Mouse (Mus musculus) embryonic facial prominence, embryonic 11.5 days (tissue): ENCODE data around the gene C330021F23Rik. TPM values are rescaled to one million over a fixed set of nuclear protein-coding genes. Genes with fewer than 3 reads are reported as not detected.

Experiments
- ATAC-seq: fragments of 200-750 bp; cut with Nextera tagmentation; replicated peaks from 2 replicates; pipeline ENCODE4 v1.8.0; 2017; ENCODE audit warnings: low read depth; ENCODE audit not compliant: insufficient number of reproducible peaks, low FRiP score, low TSS enrichment
- DNase-seq: peaks from one replicate; pipeline ENCODE4 v3.0.0-alpha.2; 2015; ENCODE audit warnings: low spot score
- H3K27ac ChIP-seq: fragments of 300-500 bp; sonication (generic); replicated peaks from 2 replicates; pipeline ENCODE4 v1.5.1; 2014; ENCODE audit warnings: mild to moderate bottlenecking, low read depth, low read length, control low read depth
- H3K27me3 ChIP-seq: fragments of 300-500 bp; sonication (generic); 2 replicates; pipeline ENCODE4 v1.6.1; 2014; ENCODE audit warnings: mild to moderate bottlenecking, low read length, moderate library complexity, mixed read lengths; ENCODE audit not compliant: control insufficient read depth, insufficient read depth
- H3K36me3 ChIP-seq: fragments of 300-500 bp; sonication (generic); replicated peaks from 2 replicates; pipeline ENCODE4 v1.6.1; 2014; ENCODE audit warnings: low read depth, mild to moderate bottlenecking, low read length, moderate library complexity, mixed read lengths; ENCODE audit not compliant: control insufficient read depth, insufficient read depth
- H3K4me1 ChIP-seq: fragments of 300-500 bp; sonication (generic); 2 replicates; pipeline ENCODE4 v1.6.1; 2014; ENCODE audit warnings: low read length, mixed read lengths; ENCODE audit not compliant: control insufficient read depth, insufficient read depth
- H3K4me2 ChIP-seq: fragments of 300-500 bp; sonication (generic); 2 replicates; pipeline ENCODE4 v1.6.1; 2014; ENCODE audit warnings: low read depth, mild to moderate bottlenecking, control low read depth, low read length, moderate library complexity
- H3K4me3 ChIP-seq: fragments of 300-500 bp; sonication (generic); 2 replicates; pipeline ENCODE4 v1.5.1; 2014; ENCODE audit warnings: low read depth, low read length, control low read depth
- H3K9ac ChIP-seq: fragments of 300-500 bp; sonication (generic); replicated peaks from 2 replicates; pipeline ENCODE4 v1.6.1; 2014; ENCODE audit warnings: mild to moderate bottlenecking, control low read depth, low read length
- H3K9me3 ChIP-seq: fragments of 300-500 bp; sonication (generic); replicated peaks from 2 replicates; pipeline ENCODE4 v1.6.1; 2016; ENCODE audit warnings: mild to moderate bottlenecking, low read length, inconsistent platforms, mixed read lengths; ENCODE audit not compliant: control insufficient read depth
- WGBS: fragments of 180-500 bp; shearing (Covaris S2); extraction: QIAGEN DNeasy Blood & Tissue Kit; methylation state at CpG from one replicate; pipeline ENCODE4 v1.1.7; 2014; 5-methylcytosine and 5-hydroxymethylcytosine counted together
- polyA plus RNA-seq: library from polyadenylated mRNA; unstranded; fragments of >200 nt; fragmentation: Nextera tagmentation; extraction: Ambion mirVana; gene quantifications from 2 replicates; pipeline ENCODE4 v1.2.1, GENCODE M21; 2014

C330021F23Rik gene
- polyA plus RNA-seq, 1 experiment from 2014 or later: 2.5 TPM

GRCm38 (mm10) chr8:3539146-3539545 lies 28.6 kb upstream of the C330021F23Rik start:
- Histone ChIP-seq H3K36me3 (no peaks in the 10 kb centered on the region; the same call in 1 of the 2 replicates), H3K4me1 (no peaks in the 10 kb centered on the region), H3K4me2 (no peak overlapping the region), H3K9me3 (no peaks in the 10 kb centered on the region), H3K27me3 (no peaks in the 10 kb centered on the region), H3K9ac (no peak overlapping the region), H3K27ac (no peak overlapping the region), H3K4me3 (no peak overlapping the region)
- DNase-seq (no peak), ATAC-seq (no peak)
- WGBS: 88% methylated on average over 7 of the region's 7 CpGs

- no peak overlapping the region for H3K4me3 ChIP-seq
- H3K27ac ChIP-seq: no peak overlapping the region
- no peaks in the 10 kb centered on the region; the same call in 1 of the 2 replicates for H3K36me3 ChIP-seq
- DNase-seq (no peak), ATAC-seq (no peak)
- no peaks in the 10 kb centered on the region for H3K9me3 ChIP-seq
- H3K9ac ChIP-seq: no peak overlapping the region
- no peak overlapping the region for H3K4me2 ChIP-seq
- H3K4me1 ChIP-seq: no peaks in the 10 kb centered on the region
- H3K27me3 ChIP-seq: no peaks in the 10 kb centered on the region
- 91% methylated on average over 4 of the region's 4 CpGs for WGBS
Measured at GRCm38 (mm10) chr8:3540076-3540475, 27.7 kb upstream of the C330021F23Rik start.

- WGBS: 89% methylated on average over 2 of the region's 2 CpGs
Measured at GRCm38 (mm10) chr8:3546511-3546910, 21.3 kb upstream of the C330021F23Rik start.

GRCm38 (mm10) chr8:3552240-3552639 lies 15.6 kb upstream of the C330021F23Rik start:
- Histone ChIP-seq H3K4me1 (no peaks in the 10 kb centered on the region), H3K9me3 (no peaks in the 10 kb centered on the region), H3K4me2 (no peak overlapping the region), H3K36me3 (no peaks in the 10 kb centered on the region), H3K27me3 (no peaks in the 10 kb centered on the region), H3K4me3 (no peak overlapping the region), H3K9ac (no peak overlapping the region), H3K27ac (no peak overlapping the region)
- no peak for DNase-seq
- ATAC-seq: no peak
- WGBS: 85% methylated on average over 1 of the region's 1 CpGs

More at GRCm38 (mm10) chr8:3546511-3546910, 21.3 kb upstream of the C330021F23Rik start:
- Histone ChIP-seq H3K4me1 (no peaks in the 10 kb centered on the region), H3K27me3 (no peaks in the 10 kb centered on the region), H3K9me3 (no peaks in the 10 kb centered on the region), H3K4me3 (no peak overlapping the region), H3K36me3 (no peaks in the 10 kb centered on the region), H3K27ac (no peak overlapping the region), H3K9ac (no peak overlapping the region), H3K4me2 (no peak overlapping the region)
- no peak for ATAC-seq
- no peak for DNase-seq

- no peak overlapping the region for H3K9ac ChIP-seq
- no peak overlapping the region for H3K27ac ChIP-seq
- H3K4me1 ChIP-seq: no peaks in the 10 kb centered on the region
- no peak overlapping the region for H3K4me2 ChIP-seq
- WGBS: 62% methylated on average over 4 of the region's 4 CpGs
- no peak overlapping the region for H3K4me3 ChIP-seq
- no peaks in the 10 kb centered on the region for H3K36me3 ChIP-seq
- no peaks in the 10 kb centered on the region for H3K9me3 ChIP-seq
- ATAC-seq (peak; percentile 97), DNase-seq (no peak)
- H3K27me3 ChIP-seq: no peaks in the 10 kb centered on the region
Measured at GRCm38 (mm10) chr8:3556114-3556513, 11.7 kb upstream of the C330021F23Rik start.

GRCm38 (mm10) chr8:3568378-3568777 lies 588 bp downstream of the C330021F23Rik start:
- 11% methylated on average over 7 of the region's 7 CpGs for WGBS
- no peaks in the 10 kb centered on the region for H3K4me1 ChIP-seq
- peak overlapping the region; percentile 8 for H3K4me2 ChIP-seq
- H3K27ac ChIP-seq: no peak overlapping the region
- DNase-seq (no peak), ATAC-seq (no peak)
- H3K27me3 ChIP-seq: no peaks in the 10 kb centered on the region
- H3K36me3 ChIP-seq: no peaks in the 10 kb centered on the region
- H3K9ac ChIP-seq: peak overlapping the region; percentile 41; the same call in 1 of the 2 replicates
- H3K4me3 ChIP-seq: peak overlapping the region; percentile 9
- no peaks in the 10 kb centered on the region for H3K9me3 ChIP-seq

GRCm38 (mm10) chr8:3569784-3570183 lies 2.0 kb downstream of the C330021F23Rik start:
- no peak overlapping the region for H3K4me3 ChIP-seq
- no peaks in the 10 kb centered on the region for H3K9me3 ChIP-seq
- ATAC-seq (no peak), DNase-seq (no peak)
- 85% methylated on average over 5 of the region's 5 CpGs for WGBS
- H3K9ac ChIP-seq: no peak overlapping the region
- no peaks in the 10 kb centered on the region for H3K36me3 ChIP-seq
- no peaks in the 10 kb centered on the region for H3K4me1 ChIP-seq
- H3K27ac ChIP-seq: no peak overlapping the region
- no peaks in the 10 kb centered on the region for H3K27me3 ChIP-seq
- H3K4me2 ChIP-seq: no peak overlapping the region

GRCm38 (mm10) chr8:3574546-3574945 lies 6.8 kb downstream of the C330021F23Rik start:
- Histone ChIP-seq H3K9me3 (no peaks in the 10 kb centered on the region), H3K27ac (no peak overlapping the region), H3K27me3 (no peaks in the 10 kb centered on the region), H3K4me3 (no peak overlapping the region), H3K4me1 (no peaks in the 10 kb centered on the region), H3K36me3 (no peaks in the 10 kb centered on the region), H3K4me2 (no peak overlapping the region), H3K9ac (no peak overlapping the region)
- ATAC-seq (no peak), DNase-seq (no peak)
- 91% methylated on average over 3 of the region's 3 CpGs for WGBS
